Mouse (Mus musculus): Measurements from ENCODE around the gene Rasgef1a.

Rasgef1a gene

GRCm38 (mm10) chr6:118127827-118128487, 116.7 kb downstream of the Rasgef1a start:
- DNase-seq (ENCODE audit: low spot score in 2 of 2): no peak

GRCm38 (mm10) chr6:118130022-118130421, 118.8 kb downstream of the Rasgef1a start:
- no peak for DNase-seq (ENCODE audit: low spot score in 2 of 2)

GRCm38 (mm10) chr6:118134461-118134860, 123.2 kb downstream of the Rasgef1a start:
- DNase-seq (ENCODE audit: low spot score in 2 of 2): no peak

- DNase-seq (ENCODE audit: low spot score in 2 of 2): no peak
Measured at GRCm38 (mm10) chr6:118137148-118137547, 125.9 kb downstream of the Rasgef1a start.

GRCm38 (mm10) chr6:118138731-118139709, 127.8 kb downstream of the Rasgef1a start, which contains the start of gene Csgalnact2:
Gene Csgalnact2 (minus strand): TSS chr6:118139140.
- peak; percentile 90 to 92 for DNase-seq (ENCODE audit: low spot score in 2 of 2)

GRCm38 (mm10) chr6:118140961-118141360, 129.7 kb downstream of the Rasgef1a start:
- no peak for DNase-seq (ENCODE audit: low spot score in 2 of 2)
